Mouse (Mus musculus) midbrain, embryonic 10.5 days (tissue): ENCODE results near the gene Gm37240. TPM values are rescaled to one million over a fixed set of nuclear protein-coding genes. Genes with fewer than 3 reads are reported as not detected.

Experiments
- DNase-seq: peaks from one replicate; pipeline ENCODE4 v3.0.0-alpha.2; 2017; ENCODE audit warnings: low spot score
- H3K27ac ChIP-seq: fragments of 300-500 bp; sonication (generic); replicated peaks from 2 replicates; pipeline ENCODE4 v1.5.1; 2016; ENCODE audit warnings: mild to moderate bottlenecking
- H3K27me3 ChIP-seq: fragments of 300-500 bp; sonication (generic); 2 replicates; pipeline ENCODE4 v1.6.1; 2016; ENCODE audit warnings: low read depth, mild to moderate bottlenecking; ENCODE audit not compliant: poor library complexity, severe bottlenecking
- H3K36me3 ChIP-seq: fragments of 300-500 bp; sonication (generic); 2 replicates; pipeline ENCODE4 v1.6.1; 2016; ENCODE audit warnings: mild to moderate bottlenecking, moderate library complexity
- H3K4me1 ChIP-seq: fragments of 300-500 bp; sonication (generic); 2 replicates; pipeline ENCODE4 v1.6.1; 2016
- H3K4me3 ChIP-seq: fragments of 300-500 bp; sonication (generic); 2 replicates; pipeline ENCODE4 v1.5.1; 2016; ENCODE audit warnings: mild to moderate bottlenecking, moderate library complexity
- H3K9me3 ChIP-seq: fragments of 300-500 bp; sonication (generic); replicated peaks from 2 replicates; pipeline ENCODE4 v1.6.1; 2016; ENCODE audit warnings: mild to moderate bottlenecking
- WGBS: fragments of 180-500 bp; shearing (Covaris S2); methylation state at CpG from one replicate; pipeline ENCODE4 v1.1.7; 2016; 5-methylcytosine and 5-hydroxymethylcytosine counted together
- polyA plus RNA-seq: library from polyadenylated mRNA; unstranded; fragments of >200 nt; fragmentation: Nextera tagmentation; extraction: Ambion mirVana; gene quantifications from 2 replicates; pipeline ENCODE4 v1.2.1, GENCODE M21; 2016

Gene Gm37240
- polyA plus RNA-seq, 1 experiment from 2014 or later = 0.44 TPM

GRCm38 (mm10) chr3:85715764-85716297 is 171.5 kb downstream of the Gm37240 start:
- 86% methylated on average over 4 of the region's 4 CpGs for WGBS
- H3K4me1 ChIP-seq = no peaks in the 10 kb centered on the region; the same call in 1 of the 2 replicates
- H3K27ac ChIP-seq = no peak overlapping the region
- H3K4me3 ChIP-seq = no peak overlapping the region
- no peaks in the 10 kb centered on the region for H3K9me3 ChIP-seq
- no peak for DNase-seq
- no peaks in the 10 kb centered on the region for H3K27me3 ChIP-seq
- no peaks in the 10 kb centered on the region for H3K36me3 ChIP-seq

- Histone ChIP-seq H3K36me3 (no peaks in the 10 kb centered on the region), H3K27me3 (no peaks in the 10 kb centered on the region), H3K27ac (no peak overlapping the region), H3K9me3 (no peaks in the 10 kb centered on the region), H3K4me3 (no peak overlapping the region), H3K4me1 (no peaks in the 10 kb centered on the region; the same call in 1 of the 2 replicates)
- no peak for DNase-seq
- WGBS = 93% methylated on average over 7 of the region's 7 CpGs
Observed at GRCm38 (mm10) chr3:85713936-85714709, 173.2 kb downstream of the Gm37240 start.

GRCm38 (mm10) chr3:85710695-85711094 is 176.6 kb downstream of the Gm37240 start:
- H3K9me3 ChIP-seq = no peaks in the 10 kb centered on the region
- no peak for DNase-seq
- H3K4me1 ChIP-seq = no peaks in the 10 kb centered on the region; the same call in 1 of the 2 replicates
- no peaks in the 10 kb centered on the region for H3K36me3 ChIP-seq
- no peak overlapping the region for H3K4me3 ChIP-seq
- H3K27me3 ChIP-seq = no peaks in the 10 kb centered on the region
- no peak overlapping the region for H3K27ac ChIP-seq
- WGBS = 66% methylated on average over 8 of the region's 8 CpGs

DNA sequence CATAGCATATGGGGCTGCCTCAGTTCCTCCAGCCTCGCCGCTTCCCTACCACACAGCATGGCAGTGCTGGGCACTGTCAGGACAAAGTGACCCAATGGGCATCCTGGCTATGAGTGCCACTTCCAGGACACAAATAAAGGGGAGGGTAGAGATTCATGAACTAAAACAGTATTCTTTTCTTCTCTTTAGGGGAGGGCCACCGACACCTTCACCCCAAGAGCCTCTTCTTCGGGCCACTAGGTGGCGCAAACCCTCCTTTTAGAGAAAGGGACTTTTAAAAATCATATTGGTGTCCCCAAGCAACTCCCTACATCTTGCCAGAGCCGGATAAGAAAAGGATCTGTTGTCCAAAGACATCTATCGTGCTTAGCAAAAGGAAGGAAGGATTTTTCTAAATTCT is 179.9 kb downstream of the Gm37240 start:
- H3K4me3 ChIP-seq = no peak overlapping the region
- H3K36me3 ChIP-seq = no peaks in the 10 kb centered on the region
- 41% methylated on average over 7 of the region's 7 CpGs for WGBS
- no peak overlapping the region for H3K27ac ChIP-seq
- peaks cover 5% of the 10 kb centered on the region; the same call in 1 of the 2 replicates for H3K4me1 ChIP-seq
- H3K9me3 ChIP-seq = no peaks in the 10 kb centered on the region
- no peaks in the 10 kb centered on the region for H3K27me3 ChIP-seq
- DNase-seq = peak; percentile 55

GRCm38 (mm10) chr3:85703141-85703882 is 184.0 kb downstream of the Gm37240 start:
- H3K27me3 ChIP-seq = no peaks in the 10 kb centered on the region
- H3K4me3 ChIP-seq = no peak overlapping the region
- no peak for DNase-seq
- WGBS = 55% methylated on average over 6 of the region's 6 CpGs
- H3K27ac ChIP-seq = no peak overlapping the region
- no peaks in the 10 kb centered on the region for H3K36me3 ChIP-seq
- no peaks in the 10 kb centered on the region for H3K9me3 ChIP-seq
- peaks cover 10% of the 10 kb centered on the region; the same call in 1 of the 2 replicates for H3K4me1 ChIP-seq

- WGBS = 86% methylated on average over 4 of the region's 4 CpGs
- no peaks in the 10 kb centered on the region for H3K36me3 ChIP-seq
- no peak for DNase-seq
Observed at GRCm38 (mm10) chr3:85698496-85698895, 188.8 kb downstream of the Gm37240 start.

DNA sequence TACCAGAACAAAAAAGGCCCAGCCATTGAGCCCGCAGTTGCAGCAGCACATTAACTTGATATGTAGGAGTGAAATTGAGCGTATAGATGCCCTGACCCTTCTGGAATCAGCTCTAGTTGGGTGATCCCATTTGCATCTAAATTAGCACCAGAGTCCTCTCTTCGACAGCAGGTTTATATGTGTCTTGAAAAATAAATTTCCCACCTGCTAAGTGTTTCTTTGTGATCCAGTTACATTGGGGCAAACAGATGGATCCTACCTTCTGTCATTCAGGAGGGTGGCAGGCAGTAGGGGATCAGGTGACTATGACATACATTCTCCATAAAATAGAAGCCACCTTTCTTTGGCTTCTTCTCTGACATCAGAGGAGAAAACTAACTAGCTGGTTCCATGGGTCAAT is 192.3 kb downstream of the Gm37240 start:
- Histone ChIP-seq H3K4me3 (no peak overlapping the region), H3K9me3 (no peaks in the 10 kb centered on the region), H3K27me3 (no peaks in the 10 kb centered on the region), H3K36me3 (no peaks in the 10 kb centered on the region), H3K27ac (no peak overlapping the region), H3K4me1 (peaks cover 16% of the 10 kb centered on the region; the same call in 1 of the 2 replicates)
- no peak for DNase-seq
- 87% methylated on average over 3 of the region's 3 CpGs for WGBS

More at GRCm38 (mm10) chr3:85698496-85698895, 188.8 kb downstream of the Gm37240 start:
- peaks cover 10% of the 10 kb centered on the region; the same call in 1 of the 2 replicates for H3K4me1 ChIP-seq
- no peaks in the 10 kb centered on the region for H3K9me3 ChIP-seq
- no peak overlapping the region for H3K4me3 ChIP-seq
- no peaks in the 10 kb centered on the region for H3K27me3 ChIP-seq
- H3K27ac ChIP-seq = no peak overlapping the region

DNA sequence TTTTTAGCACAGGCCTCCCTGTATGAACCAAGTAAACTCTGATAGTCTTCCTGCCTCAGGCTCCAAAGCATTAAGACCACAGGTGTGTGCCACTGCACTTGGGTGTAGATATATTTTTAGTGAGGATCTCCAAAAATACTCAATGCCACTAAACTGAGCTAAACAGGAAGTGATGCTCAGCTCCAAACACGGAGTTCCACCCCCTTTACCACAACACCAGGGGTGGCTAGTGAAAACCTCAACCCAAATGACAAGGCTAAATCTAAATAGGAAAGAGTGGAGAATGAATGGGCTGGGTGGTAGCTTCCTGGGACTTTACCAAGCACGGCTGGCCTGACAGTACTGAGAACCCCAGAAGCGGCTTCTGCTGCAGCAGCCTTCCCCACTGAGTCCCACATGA is 194.3 kb downstream of the Gm37240 start:
- WGBS = 48% methylated on average over 3 of the region's 3 CpGs
- no peak for DNase-seq

DNA sequence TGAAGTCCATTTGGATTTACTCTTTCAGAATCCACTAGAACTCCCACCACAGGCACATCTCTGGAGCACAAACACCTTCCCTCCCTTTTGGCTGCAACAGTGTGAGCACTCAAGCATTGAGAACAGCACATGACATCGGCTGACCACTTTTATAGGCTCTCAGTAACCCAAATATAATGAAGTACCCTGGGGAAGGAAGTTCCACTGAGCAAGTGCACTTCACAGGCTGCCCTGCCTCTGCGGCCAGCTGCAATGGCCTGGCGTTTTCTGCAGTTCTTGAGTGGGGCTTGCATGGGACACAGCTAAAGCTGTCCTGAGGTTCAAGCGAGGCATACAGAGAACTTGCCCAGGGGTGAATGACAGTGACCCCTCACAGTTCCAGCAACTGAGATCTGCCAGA is 196.2 kb downstream of the Gm37240 start:
- no peak for DNase-seq
- 72% methylated on average over 4 of the region's 4 CpGs for WGBS
- Histone ChIP-seq H3K4me3 (no peak overlapping the region), H3K27ac (no peak overlapping the region), H3K27me3 (no peaks in the 10 kb centered on the region), H3K9me3 (no peaks in the 10 kb centered on the region), H3K4me1 (peaks cover 11% of the 10 kb centered on the region; the same call in 1 of the 2 replicates), H3K36me3 (no peaks in the 10 kb centered on the region)

More for the DNA sequence above, 194.3 kb downstream of the Gm37240 start:
- Histone ChIP-seq H3K4me3 (no peak overlapping the region), H3K4me1 (peaks cover 11% of the 10 kb centered on the region; the same call in 1 of the 2 replicates), H3K9me3 (no peaks in the 10 kb centered on the region), H3K36me3 (no peaks in the 10 kb centered on the region), H3K27ac (no peak overlapping the region), H3K27me3 (no peaks in the 10 kb centered on the region)

GRCm38 (mm10) chr3:85688341-85688740 is 199.0 kb downstream of the Gm37240 start:
- H3K27me3 ChIP-seq = no peaks in the 10 kb centered on the region
- H3K36me3 ChIP-seq = no peaks in the 10 kb centered on the region
- DNase-seq = no peak
- H3K27ac ChIP-seq = no peak overlapping the region
- WGBS = 94% methylated on average over 14 of the region's 14 CpGs
- no peaks in the 10 kb centered on the region for H3K9me3 ChIP-seq
- peaks cover 10% of the 10 kb centered on the region; the same call in 1 of the 2 replicates for H3K4me1 ChIP-seq
- H3K4me3 ChIP-seq = no peak overlapping the region

DNA sequence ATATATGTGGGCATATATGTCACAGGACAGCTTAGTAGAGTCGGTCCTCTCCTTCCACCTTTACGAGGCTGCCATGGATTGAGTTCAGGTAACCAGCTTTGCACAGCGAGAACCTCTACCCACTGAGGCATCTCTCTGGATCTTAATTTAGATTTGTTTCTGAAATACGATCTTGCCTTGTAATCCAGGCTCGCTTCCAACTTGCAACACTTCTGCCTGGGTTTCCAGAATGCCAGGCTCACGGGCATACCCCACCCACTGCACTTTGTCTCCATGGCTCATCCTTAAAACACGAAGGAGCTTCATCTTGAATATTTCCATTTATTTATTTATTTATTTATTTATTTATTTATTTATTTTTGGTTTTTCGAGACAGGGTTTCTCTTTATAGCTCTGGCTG is 202.0 kb downstream of the Gm37240 start:
- WGBS = 90% methylated on average over 8 of the region's 8 CpGs
- H3K27me3 ChIP-seq = no peaks in the 10 kb centered on the region

GRCm38 (mm10) chr3:85683618-85684017 is 203.7 kb downstream of the Gm37240 start:
- no peaks in the 10 kb centered on the region for H3K9me3 ChIP-seq
- H3K27ac ChIP-seq = no peak overlapping the region
- H3K4me3 ChIP-seq = no peak overlapping the region
- WGBS = 92% methylated on average over 5 of the region's 5 CpGs
- H3K4me1 ChIP-seq = peaks cover 17% of the 10 kb centered on the region
- H3K36me3 ChIP-seq = no peaks in the 10 kb centered on the region
- DNase-seq = no peak
- no peaks in the 10 kb centered on the region for H3K27me3 ChIP-seq

More for the DNA sequence above, 202.0 kb downstream of the Gm37240 start:
- no peaks in the 10 kb centered on the region for H3K9me3 ChIP-seq
- H3K4me1 ChIP-seq = peaks cover 17% of the 10 kb centered on the region
- H3K27ac ChIP-seq = no peak overlapping the region
- H3K36me3 ChIP-seq = no peaks in the 10 kb centered on the region
- no peak overlapping the region for H3K4me3 ChIP-seq
- no peak for DNase-seq
